Mouse (Mus musculus): Measurements from ENCODE around the gene Gpsm2.

- no peak for TF ChIP-seq POLR2A (IDR thresholded peaks at IDR 0.05; ENCODE audit: insufficient read depth, low read depth, low read length)
- no peak for TF ChIP-seq CTCF (IDR thresholded peaks at IDR 0.05; ENCODE audit: insufficient read depth, low read depth, low read length)
Measured at GRCm38 (mm10) chr3:108744060-108744459, 22.0 kb upstream of the Gpsm2 start.
